Comparison of ENCODE assay signal across 8 mouse cellular contexts in the genomic region with DNA sequence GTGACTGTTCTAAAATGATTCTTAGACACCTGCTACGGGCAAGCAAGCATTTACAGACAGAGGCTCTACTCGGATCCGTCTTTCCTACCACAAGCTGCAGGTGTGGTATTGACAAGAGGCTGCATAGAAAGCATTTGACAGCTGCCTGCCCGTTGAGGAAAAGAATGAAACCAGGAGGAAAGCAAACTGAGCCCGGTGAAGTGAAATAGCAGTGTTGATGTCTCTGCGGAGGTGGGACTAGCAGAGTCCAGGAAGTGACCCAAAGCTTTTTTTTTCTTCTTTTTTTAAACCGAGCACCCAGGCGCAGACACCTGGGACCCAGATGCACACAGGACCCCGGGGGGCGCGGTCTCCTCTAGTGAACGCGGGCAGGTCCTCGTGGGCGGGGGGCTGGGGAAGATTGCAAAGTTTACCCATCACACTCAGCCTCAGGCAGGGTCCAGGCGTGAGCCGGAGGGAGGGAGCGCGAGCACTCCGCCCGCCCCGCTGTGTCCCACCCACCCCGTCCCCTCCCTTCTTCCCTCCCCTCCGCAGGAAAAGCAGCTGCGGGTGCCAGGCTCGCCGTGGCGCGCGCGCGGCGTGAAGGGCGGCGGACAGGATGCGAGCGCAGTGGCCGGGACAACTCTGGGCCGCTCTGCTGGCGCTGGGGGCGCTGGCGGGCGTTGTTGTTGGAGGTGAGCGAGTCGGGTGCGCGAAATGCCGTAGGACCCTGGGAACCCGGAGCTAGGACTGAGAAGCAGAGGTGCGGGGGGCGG. TPM values are rescaled to one million over a fixed set of nuclear protein-coding genes. Genes with fewer than 3 reads are reported as not detected.
DNase-seq lines count a peak whose midpoint lies in the region; ATAC-seq and TF ChIP-seq lines count a peak whose summit lies in the region.

Gene Itgb3, plus strand, starts transcription at position 510 of the 755 bp plus-strand sequence.

- H3K9me3 ChIP-seq in forebrain, embryonic 11.5 days (ENCODE audit: control insufficient read depth, low read length): no peaks in the 10 kb centered on the region
- H3K9me3 ChIP-seq in heart, embryonic 16.5 days (replicated peaks; ENCODE audit: control insufficient read depth, low read length): no peaks in the 10 kb centered on the region
- H3K9me3 ChIP-seq in neural tube, embryonic 14.5 days (ENCODE audit: control insufficient read depth, low read length): no peaks in the 10 kb centered on the region

- peak within 1 kb of the TSS; percentile 35 for H3K4me3 ChIP-seq in bone marrow macrophage, adult 2 months (ENCODE audit: insufficient read depth, low read length)
- H3K4me3 ChIP-seq in forebrain, embryonic 11.5 days (ENCODE audit: low read depth, low read length): peak within 1 kb of the TSS; percentile 45
- peak within 1 kb of the TSS; percentile 70 for H3K4me3 ChIP-seq in heart, embryonic 16.5 days (ENCODE audit: low read length)
- peak within 1 kb of the TSS; percentile 70 for H3K4me3 ChIP-seq in lung, adult 2 months (replicated peaks; ENCODE audit: extremely low read depth, low read depth, low read length)
- peak within 1 kb of the TSS; percentile 52 for H3K4me3 ChIP-seq in neural tube, embryonic 14.5 days (ENCODE audit: low read depth, low read length)

- WGBS in forebrain, embryonic 11.5 days: under 1% methylated on average over 49 of the region's 51 CpGs
- WGBS in heart, embryonic 16.5 days: under 1% methylated on average over 43 of the region's 51 CpGs
- WGBS in lung, adult 2 months: 2% methylated on average over 50 of the region's 51 CpGs
- under 1% methylated on average over 47 of the region's 51 CpGs for WGBS in neural tube, embryonic 14.5 days

- H3K4me2 ChIP-seq in forebrain, embryonic 11.5 days (ENCODE audit: low read depth, low read length, severe bottlenecking): peak within 1 kb of the TSS; percentile 68
- H3K4me2 ChIP-seq in heart, embryonic 16.5 days (ENCODE audit: low read depth, low read length): peak within 1 kb of the TSS; percentile 98
- H3K4me2 ChIP-seq in neural tube, embryonic 14.5 days (ENCODE audit: low read depth, low read length): peak within 1 kb of the TSS; percentile 87

- peak; percentile 90 for DNase-seq in forebrain, embryonic 11.5 days (ENCODE audit: low spot score)
- peak; percentile 84 for DNase-seq in kidney, postnatal 14 days
- DNase-seq in lung, adult 2 months: peak; percentile 69
- peak; percentile 50 to 70 for DNase-seq in thymus, adult 18-20 months

- peak within 1 kb of the TSS; percentile 44 for H3K9ac ChIP-seq in forebrain, embryonic 11.5 days (ENCODE audit: low read length)
- H3K9ac ChIP-seq in heart, embryonic 16.5 days (ENCODE audit: low read length): peak within 1 kb of the TSS; percentile 78
- H3K9ac ChIP-seq in neural tube, embryonic 14.5 days (replicated peaks; ENCODE audit: low read depth, low read length): peak within 1 kb of the TSS; percentile 56

- no peak within 1 kb of the TSS for H3K27ac ChIP-seq in bone marrow macrophage, adult 2 months (ENCODE audit: insufficient read depth, low read depth, low read length)
- no peak within 1 kb of the TSS for H3K27ac ChIP-seq in forebrain, embryonic 11.5 days (ENCODE audit: low read depth, low read length)
- peak within 1 kb of the TSS; percentile 29; the same call in 1 of the 2 replicates for H3K27ac ChIP-seq in heart, embryonic 16.5 days (ENCODE audit: low read length)
- H3K27ac ChIP-seq in neural tube, embryonic 14.5 days (ENCODE audit: low read depth, low read length): no peak within 1 kb of the TSS

- TF ChIP-seq POLR2A in bone marrow macrophage, adult 2 months (IDR thresholded peaks at IDR 0.05; ENCODE audit: borderline replicate concordance, low read depth, low read length): no peak
- TF ChIP-seq POLR2A in lung, adult 2 months (IDR thresholded peaks at IDR 0.05; ENCODE audit: borderline replicate concordance, extremely low read depth, low read depth, low read length): no peak; the same call in 1 of the 2 replicates

- no peak for TF ChIP-seq CTCF in bone marrow macrophage, adult 2 months (IDR thresholded peaks at IDR 0.05; ENCODE audit: low read depth, low read length)
- TF ChIP-seq CTCF in lung, adult 2 months (IDR thresholded peaks at IDR 0.05; ENCODE audit: insufficient read depth, low read length): no peak

- H3K36me3 ChIP-seq in forebrain, embryonic 11.5 days (ENCODE audit: control insufficient read depth, insufficient read depth, low read length): no peaks in the 10 kb centered on the region
- H3K36me3 ChIP-seq in heart, embryonic 16.5 days (ENCODE audit: control insufficient read depth, insufficient read depth): no peaks in the 10 kb centered on the region
- H3K36me3 ChIP-seq in neural tube, embryonic 14.5 days (ENCODE audit: control insufficient read depth, insufficient read depth, low read length): no peaks in the 10 kb centered on the region

- peaks cover 16% of the 10 kb centered on the region for H3K27me3 ChIP-seq in forebrain, embryonic 11.5 days (ENCODE audit: control insufficient read depth, insufficient read depth, low read length)
- no peaks in the 10 kb centered on the region for H3K27me3 ChIP-seq in heart, embryonic 16.5 days (ENCODE audit: control insufficient read depth, insufficient read depth, low read length)
- no peaks in the 10 kb centered on the region; the same call in 1 of the 2 replicates for H3K27me3 ChIP-seq in neural tube, embryonic 14.5 days (ENCODE audit: control insufficient read depth, insufficient read depth, low read length)

- ATAC-seq in CD4-positive, CD25-positive, alpha-beta regulatory T cell, adult 4 months: peak; percentile 71
- ATAC-seq in forebrain, embryonic 11.5 days (replicated peaks; ENCODE audit: low FRiP score): peak; percentile 86
- peak; percentile 85 for ATAC-seq in heart, embryonic 16.5 days (replicated peaks; ENCODE audit: extremely low read depth, insufficient read depth, low FRiP score)
- peak; percentile 90 for ATAC-seq in neural tube, embryonic 14.5 days (ENCODE audit: low read depth)

- peaks cover 26% of the 10 kb centered on the region for H3K4me1 ChIP-seq in bone marrow macrophage, adult 2 months (ENCODE audit: control insufficient read depth, insufficient read depth, low read length)
- peaks cover 5% of the 10 kb centered on the region; the same call in 1 of the 2 replicates for H3K4me1 ChIP-seq in forebrain, embryonic 11.5 days (replicated peaks; ENCODE audit: control insufficient read depth, insufficient read depth, low read length)
- peaks cover 5% of the 10 kb centered on the region for H3K4me1 ChIP-seq in heart, embryonic 16.5 days (ENCODE audit: control insufficient read depth, insufficient read depth, low read length)
- peaks cover 7% of the 10 kb centered on the region; the same call in 1 of the 2 replicates for H3K4me1 ChIP-seq in lung, adult 2 months (ENCODE audit: control insufficient read depth, insufficient read depth, low read length)
- 0 out of 2 replicates have a peak, but pooled peaks cover 5% of the 10 kb centered on the region for H3K4me1 ChIP-seq in neural tube, embryonic 14.5 days (ENCODE audit: control insufficient read depth, insufficient read depth, low read length)

RNA-seq across cellular contexts. Expression of gene Itgb3, which starts in this region (rescaled TPM):
- 10 to 100 TPM; 12.3 to 15.6 TPM for polyA plus RNA-seq in CD4-positive, CD25-positive, alpha-beta regulatory T cell, adult 4 months (2017; shearing (Covaris generic))
- polyA plus RNA-seq in bone marrow macrophage, adult 2 months (2012; ENCODE audit: insufficient read depth, insufficient read length, missing spikeins): 2.4 and 2.7 TPM in 2 replicates
- 0.98 and 1.1 TPM in 2 replicates for polyA plus RNA-seq in forebrain, embryonic 11.5 days (2014; fragmentation: Nextera tagmentation; extraction: Ambion mirVana)
- 3.5 and 4.0 TPM in 2 replicates for polyA plus RNA-seq in heart, embryonic 16.5 days (2015; fragmentation: Nextera tagmentation; extraction: Ambion mirVana)
- 9.3 and 16.2 TPM in 2 replicates for polyA plus RNA-seq in lung, adult 2 months (2012; rRNA removed)
- 0.40 and 0.93 TPM in 2 replicates for polyA plus RNA-seq in neural tube, embryonic 14.5 days (2014; fragmentation: Nextera tagmentation; extraction: Ambion mirVana)

Comparison
In these comparisons a context has a peak if more than half of its experiments do, and no peak if none do; other contexts are left out.
1. Peak in ATAC-seq, H3K4me3 ChIP-seq, H3K9ac ChIP-seq and H3K4me2 ChIP-seq in neural tube, embryonic 14.5 days; RNA of the gene not detected or under 1 TPM.